Mouse (Mus musculus) G1E-ER4 (cell line): ENCODE results near the gene Coro1c. TPM values are rescaled to one million over a fixed set of nuclear protein-coding genes. Genes with fewer than 3 reads are reported as not detected.
A peak's percentile ranks its signal among the peaks of the same experiment; 100 is the strongest.

Experiments used
- GATA1 ChIP-seq: IDR thresholded peaks from one replicate; pipeline ENCODE4 v1.8.0; 2012; ENCODE audit warnings: low read length, inconsistent platforms
- polyA plus RNA-seq: library from polyadenylated mRNA; stranded (reverse); fragments of >175 nt; gene quantifications from 2 replicates; pipeline ENCODE4 v1.2.3, GENCODE M21; 2012

Coro1c gene
- polyA plus RNA-seq, 1 experiment = 72.9 TPM

- TF ChIP-seq GATA1 = no peak
Observed at GRCm38 (mm10) chr5:113855696-113856095, 52.9 kb downstream of the Coro1c start.

DNA sequence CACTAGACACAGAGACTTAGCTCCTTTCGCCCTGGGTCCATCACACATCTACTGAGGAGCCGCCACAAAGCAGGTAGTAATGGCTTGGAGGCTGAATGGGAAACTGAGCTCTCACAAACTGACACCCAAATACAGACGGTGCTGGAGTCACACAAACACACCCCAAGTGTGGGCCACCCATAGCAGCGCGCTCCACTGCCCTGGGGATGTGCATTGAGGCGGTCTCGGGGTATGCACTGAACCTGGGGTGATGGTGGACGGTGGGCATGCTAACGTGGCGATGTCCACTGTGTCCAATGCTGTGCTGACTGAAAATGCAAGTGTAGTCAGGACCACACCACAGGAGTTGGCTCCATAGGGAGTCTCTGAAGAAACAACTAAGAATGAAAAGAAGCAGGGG, 53.4 kb downstream of the Coro1c start:
- no peak for TF ChIP-seq GATA1

DNA sequence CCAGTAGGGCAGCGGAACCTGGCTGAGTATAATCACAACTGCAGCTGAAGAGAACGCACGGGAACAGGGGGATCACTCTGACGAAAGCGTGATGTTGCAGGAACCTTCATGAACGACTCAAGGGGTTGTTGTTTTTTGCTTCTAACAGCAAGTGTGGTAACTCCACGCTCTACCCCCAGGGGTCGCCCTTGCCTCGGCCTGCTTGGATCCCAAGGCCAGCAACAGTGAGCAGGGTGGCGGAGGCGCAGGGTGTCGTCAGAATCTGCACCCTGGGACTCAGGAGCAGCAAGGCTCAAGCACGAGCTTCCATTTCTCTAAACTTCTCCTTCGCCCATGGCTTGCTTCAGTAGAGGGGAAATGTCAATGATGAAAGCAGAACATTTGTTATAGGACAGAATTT, 54.1 kb downstream of the Coro1c start:
- TF ChIP-seq GATA1 = no peak

DNA sequence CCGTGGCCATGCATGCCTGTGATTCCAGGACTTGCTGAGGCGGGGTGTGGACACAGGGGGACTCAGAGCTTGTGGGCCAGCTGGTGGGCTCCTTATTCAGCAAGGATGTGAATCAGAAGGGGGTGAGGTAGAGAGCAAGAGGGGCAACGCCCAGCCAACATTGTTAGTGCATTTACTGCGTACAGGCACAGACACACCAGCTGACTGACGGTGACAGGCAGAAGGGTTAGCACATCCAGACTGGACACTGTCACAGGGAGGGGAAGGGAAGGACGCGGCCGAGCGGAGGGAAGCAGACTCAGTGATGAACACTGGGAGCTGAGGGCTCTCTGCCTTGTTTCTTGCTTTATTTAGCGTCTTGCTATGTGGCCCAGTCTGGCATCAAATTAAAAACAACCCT, 55.0 kb downstream of the Coro1c start:
- TF ChIP-seq GATA1 = no peak

DNA sequence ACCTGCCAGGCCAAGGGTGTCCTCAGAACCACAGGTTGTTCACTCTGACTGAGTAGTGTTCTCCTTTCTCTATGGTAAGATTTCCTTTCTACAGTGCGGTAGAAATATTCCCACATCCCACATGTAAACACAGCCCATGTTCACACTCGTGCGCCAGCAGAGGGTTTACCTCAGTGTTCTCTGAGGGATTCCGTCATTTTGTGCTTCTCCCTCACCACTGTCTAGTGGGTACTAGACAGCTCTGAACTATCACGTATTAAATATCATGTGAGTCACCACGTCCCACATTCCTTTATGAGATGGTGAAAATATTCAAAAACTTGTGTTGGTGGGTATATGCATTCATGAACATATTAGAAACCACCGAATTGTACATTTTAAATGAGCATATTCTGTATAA, 56.1 kb downstream of the Coro1c start:
- TF ChIP-seq GATA1 = no peak

- TF ChIP-seq GATA1 = no peak
Observed at GRCm38 (mm10) chr5:113850680-113851230, 57.8 kb downstream of the Coro1c start.

GRCm38 (mm10) chr5:113847636-113848035, 60.9 kb downstream of the Coro1c start:
- no peak for TF ChIP-seq GATA1

GRCm38 (mm10) chr5:113846656-113847055, 61.9 kb downstream of the Coro1c start:
- TF ChIP-seq GATA1 = peak; percentile 59

- TF ChIP-seq GATA1 = no peak
Observed at GRCm38 (mm10) chr5:113845627-113846026, 62.9 kb downstream of the Coro1c start.

DNA sequence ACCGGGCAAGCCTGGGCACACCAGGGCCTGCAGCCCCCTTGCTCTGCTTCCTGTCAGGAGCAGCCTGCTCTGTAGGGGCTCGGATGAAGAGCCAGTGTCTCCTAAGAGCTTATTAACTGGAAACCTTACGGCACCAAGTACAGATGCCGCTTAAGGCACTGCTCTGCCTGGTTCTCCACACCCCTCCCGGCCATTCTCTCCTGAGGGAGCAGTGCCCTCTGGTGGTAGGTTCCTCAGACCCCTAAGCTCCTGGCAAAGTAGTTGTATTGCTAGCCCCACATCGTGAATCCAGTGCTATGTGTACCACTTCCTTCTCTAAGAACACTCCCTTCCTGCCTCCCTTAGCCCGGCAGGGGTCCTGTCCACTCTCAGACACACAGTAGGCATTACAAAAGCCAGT, 63.8 kb downstream of the Coro1c start:
- no peak for TF ChIP-seq GATA1

- TF ChIP-seq GATA1 = no peak
Observed at GRCm38 (mm10) chr5:113844106-113844505, 64.5 kb downstream of the Coro1c start.

GRCm38 (mm10) chr5:113842906-113843305, 65.7 kb downstream of the Coro1c start:
- no peak for TF ChIP-seq GATA1

GRCm38 (mm10) chr5:113842244-113842643, 66.3 kb downstream of the Coro1c start:
- no peak for TF ChIP-seq GATA1

DNA sequence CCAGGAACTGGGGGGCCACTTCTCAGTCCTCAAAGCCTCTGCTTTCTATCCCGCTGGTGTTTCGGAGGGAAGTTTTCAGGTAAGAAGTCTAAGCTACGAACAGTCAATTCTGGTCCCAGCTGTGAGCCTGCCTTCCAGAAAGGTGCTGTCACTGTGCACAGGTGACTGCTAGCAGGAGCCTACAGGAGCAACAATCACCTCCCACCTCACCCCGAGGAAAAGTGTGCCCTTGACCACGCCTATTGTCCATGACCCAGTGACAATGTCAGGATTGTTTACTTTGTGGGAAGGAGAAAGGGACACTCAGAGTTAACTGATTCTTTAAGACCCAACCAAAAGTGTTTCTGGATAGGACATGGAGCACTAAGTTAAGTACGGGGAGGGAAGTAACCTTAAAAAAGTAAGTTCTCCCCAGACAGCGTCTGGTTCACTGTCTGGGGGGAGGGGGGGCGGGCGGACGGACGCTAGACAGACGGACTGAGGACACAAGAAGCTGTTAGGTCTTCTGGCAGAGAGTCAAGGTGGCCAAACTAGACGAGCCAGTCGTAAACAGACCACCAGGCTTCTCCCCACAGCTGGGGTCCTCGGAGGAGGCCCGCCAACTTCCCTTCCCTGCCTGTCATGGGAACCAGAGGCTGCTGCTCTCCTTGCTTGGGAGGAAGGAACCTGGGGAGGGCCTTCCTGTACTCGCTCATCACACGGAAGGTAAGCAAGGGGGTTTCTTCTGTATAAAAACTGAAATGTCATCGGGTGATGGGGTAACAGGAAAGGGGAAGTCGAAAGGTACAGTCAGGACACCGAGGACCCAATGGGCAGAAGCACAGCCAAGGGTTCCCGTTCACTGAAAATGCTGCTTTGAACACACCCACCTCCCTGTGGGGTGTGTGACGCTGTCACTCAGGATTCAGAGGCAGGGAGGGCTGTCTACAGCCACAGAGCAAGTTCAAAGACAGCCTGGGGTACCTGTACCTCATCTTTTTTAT, 67.0 kb downstream of the Coro1c start:
- no peak for TF ChIP-seq GATA1

GRCm38 (mm10) chr5:113840443-113840842, 68.1 kb downstream of the Coro1c start:
- no peak for TF ChIP-seq GATA1

DNA sequence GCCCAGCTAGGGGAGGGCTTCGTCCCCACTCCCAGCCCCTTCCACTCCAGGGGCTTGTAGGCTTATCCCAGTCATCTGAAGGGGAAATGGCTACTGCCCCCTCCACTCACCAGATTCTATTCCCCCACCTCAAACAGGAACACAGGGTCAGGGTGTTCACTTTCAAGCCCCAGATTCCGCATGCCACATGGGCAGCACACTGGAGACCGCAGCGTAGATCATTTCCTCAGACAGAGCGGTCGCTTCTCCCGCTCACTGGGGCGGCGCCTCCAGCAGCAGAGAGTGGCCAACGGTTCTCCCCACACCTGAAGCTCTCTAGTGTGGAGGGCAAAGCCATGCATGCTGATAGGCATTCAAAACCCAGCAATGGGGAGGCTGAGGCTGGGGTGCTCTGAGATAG, 71.6 kb downstream of the Coro1c start:
- no peak for TF ChIP-seq GATA1
